Mouse (Mus musculus) hindbrain, embryonic 11.5 days (tissue): ENCODE results near the gene Dnah7b. TPM values are rescaled to one million over a fixed set of nuclear protein-coding genes. Genes with fewer than 3 reads are reported as not detected.
A peak's percentile ranks its signal among the peaks of the same experiment; 100 is the strongest.
"Not testable (repeated sequence)": the region's sequence is repeated elsewhere in the genome, so short reads cannot be mapped to it uniquely, and the experiment has no call there.

Experiments used
- ATAC-seq: fragments of 200-750 bp; cut with Nextera tagmentation; 2 replicates; pipeline ENCODE4 v1.8.0; 2017; ENCODE audit warnings: mild to moderate bottlenecking, moderate TSS enrichment, moderate library complexity; ENCODE audit not compliant: low FRiP score
- DNase-seq: peaks from one replicate; pipeline ENCODE4 v3.0.0-alpha.2; 2015; ENCODE audit warnings: low spot score
- H3K27ac ChIP-seq: fragments of 300-500 bp; sonication (generic); 2 replicates; pipeline ENCODE4 v1.5.1; 2014; ENCODE audit warnings: mild to moderate bottlenecking, low read depth, low read length
- H3K27me3 ChIP-seq: fragments of 300-500 bp; sonication (generic); 2 replicates; pipeline ENCODE4 v1.6.1; 2014; ENCODE audit warnings: mild to moderate bottlenecking, low read length, moderate library complexity, mixed read lengths; ENCODE audit not compliant: control insufficient read depth, insufficient read depth
- H3K36me3 ChIP-seq: fragments of 300-500 bp; sonication (generic); 2 replicates; pipeline ENCODE4 v1.6.1; 2014; ENCODE audit warnings: mild to moderate bottlenecking, low read length, moderate library complexity, mixed read lengths; ENCODE audit not compliant: control insufficient read depth, insufficient read depth
- H3K4me1 ChIP-seq: fragments of 300-500 bp; sonication (generic); replicated peaks from 2 replicates; pipeline ENCODE4 v1.6.1; 2014; ENCODE audit warnings: low read length, mixed read lengths; ENCODE audit not compliant: control insufficient read depth, insufficient read depth
- H3K4me2 ChIP-seq: fragments of 300-500 bp; sonication (generic); replicated peaks from 2 replicates; pipeline ENCODE4 v1.6.1; 2014; ENCODE audit warnings: mild to moderate bottlenecking, low read depth, low read length
- H3K4me3 ChIP-seq: fragments of 300-500 bp; sonication (generic); 2 replicates; pipeline ENCODE4 v1.5.1; 2014; ENCODE audit warnings: low read depth, low read length
- H3K9ac ChIP-seq: fragments of 300-500 bp; sonication (generic); 2 replicates; pipeline ENCODE4 v1.6.1; 2014; ENCODE audit warnings: low read depth, low read length
- H3K9me3 ChIP-seq: fragments of 300-500 bp; sonication (generic); 2 replicates; pipeline ENCODE4 v1.6.1; 2016; ENCODE audit warnings: low read length; ENCODE audit not compliant: control insufficient read depth
- WGBS: fragments of 180-500 bp; shearing (Covaris S2); extraction: QIAGEN DNeasy Blood & Tissue Kit; methylation state at CpG from one replicate; pipeline ENCODE4 v1.1.7; 2014; 5-methylcytosine and 5-hydroxymethylcytosine counted together
- polyA plus RNA-seq: library from polyadenylated mRNA; unstranded; fragments of >200 nt; fragmentation: Nextera tagmentation; extraction: Ambion mirVana; gene quantifications from 2 replicates; pipeline ENCODE4 v1.2.1, GENCODE M21; 2014

The Dnah7b gene
- polyA plus RNA-seq, result 1.7 and 2.8 TPM in 2 replicates

- Histone ChIP-seq H3K4me2 (peak within 1 kb of the TSS; percentile 64), H3K9ac (peak within 1 kb of the TSS; percentile 80), H3K36me3 (no peaks in the 10 kb centered on the region), H3K27ac (peak within 1 kb of the TSS; percentile 78), H3K9me3 (no peaks in the 10 kb centered on the region), H3K4me1 (no peaks in the 10 kb centered on the region), H3K4me3 (peak within 1 kb of the TSS; percentile 61), H3K27me3 (no peaks in the 10 kb centered on the region)
- DNase-seq (peak; percentile 5), ATAC-seq (peak; percentile 26; the same call in 1 of the 2 replicates)
- 15% methylated on average over 1 of the region's 1 CpGs for WGBS
Observed at GRCm38 (mm10) chr1:46066015-46066414, at the start of gene Dnah7b. Gene Dnah7b (plus strand): TSS chr1:46066315.

GRCm38 (mm10) chr1:46018382-46018977 is 47.6 kb upstream of the Dnah7b start:
- Histone ChIP-seq H3K4me1 (no peaks in the 10 kb centered on the region), H3K27me3 (no peaks in the 10 kb centered on the region), H3K4me3 (no peak overlapping the region), H3K36me3 (no peaks in the 10 kb centered on the region), H3K27ac (no peak overlapping the region), H3K4me2 (no peak overlapping the region), H3K9ac (no peak overlapping the region), H3K9me3 (no peaks in the 10 kb centered on the region)
- WGBS, result 62% methylated on average over 2 of the region's 2 CpGs
- ATAC-seq (no peak), DNase-seq (peak; percentile 22)

- Histone ChIP-seq H3K4me2 (no peak overlapping the region), H3K36me3 (no peaks in the 10 kb centered on the region), H3K4me3 (no peak overlapping the region), H3K27ac (no peak overlapping the region), H3K9me3 (no peaks in the 10 kb centered on the region), H3K4me1 (no peaks in the 10 kb centered on the region), H3K27me3 (no peaks in the 10 kb centered on the region), H3K9ac (no peak overlapping the region)
- peak; percentile 46; the same call in 1 of the 2 replicates for ATAC-seq
- WGBS, result 41% methylated on average over 2 of the region's 2 CpGs
- peak; percentile 38 for DNase-seq
Observed at GRCm38 (mm10) chr1:46022262-46022661, 43.9 kb upstream of the Dnah7b start.

GRCm38 (mm10) chr1:46031993-46032555 is 34.0 kb upstream of the Dnah7b start:
- 84% methylated on average over 1 of the region's 1 CpGs for WGBS
- Histone ChIP-seq H3K4me1 (no peaks in the 10 kb centered on the region), H3K36me3 (no peaks in the 10 kb centered on the region), H3K27me3 (no peaks in the 10 kb centered on the region), H3K4me3 (no peak overlapping the region), H3K9ac (no peak overlapping the region), H3K9me3 (no peaks in the 10 kb centered on the region), H3K4me2 (no peak overlapping the region), H3K27ac (no peak overlapping the region)
- DNase-seq, result no peak
- no peak for ATAC-seq

- H3K9me3 ChIP-seq, result no peaks in the 10 kb centered on the region
- ATAC-seq (no peak), DNase-seq (no peak)
- H3K9ac ChIP-seq, result no peak overlapping the region
- no peak overlapping the region for H3K4me2 ChIP-seq
- H3K27me3 ChIP-seq, result no peaks in the 10 kb centered on the region
- H3K4me1 ChIP-seq, result no peaks in the 10 kb centered on the region
- H3K36me3 ChIP-seq, result no peaks in the 10 kb centered on the region
- H3K4me3 ChIP-seq, result no peak overlapping the region
- H3K27ac ChIP-seq, result no peak overlapping the region
Observed at GRCm38 (mm10) chr1:46048188-46048587, 17.9 kb upstream of the Dnah7b start.

GRCm38 (mm10) chr1:46066484-46067251 is 553 bp downstream of the Dnah7b start:
- no peaks in the 10 kb centered on the region for H3K27me3 ChIP-seq
- H3K36me3 ChIP-seq, result no peaks in the 10 kb centered on the region
- no peaks in the 10 kb centered on the region for H3K4me1 ChIP-seq
- WGBS, result under 1% methylated on average over 28 of the region's 28 CpGs
- DNase-seq, result peak; percentile 83
- peak overlapping the region; percentile 61 for H3K4me3 ChIP-seq
- H3K27ac ChIP-seq, result peak overlapping the region; percentile 78
- peak overlapping the region; percentile 64 for H3K4me2 ChIP-seq
- peak; percentile 95 for ATAC-seq
- H3K9me3 ChIP-seq, result no peaks in the 10 kb centered on the region
- peak overlapping the region; percentile 80 for H3K9ac ChIP-seq

GRCm38 (mm10) chr1:46068787-46069186 is 2.7 kb downstream of the Dnah7b start:
- 85% methylated on average over 3 of the region's 3 CpGs for WGBS
- not testable (repeated sequence) for H3K4me2 ChIP-seq, H3K9me3 ChIP-seq, H3K9ac ChIP-seq, H3K27me3 ChIP-seq, H3K27ac ChIP-seq, H3K36me3 ChIP-seq, ATAC-seq, H3K4me1 ChIP-seq, DNase-seq, H3K4me3 ChIP-seq

- WGBS, result 86% methylated on average over 2 of the region's 2 CpGs
- no peak for ATAC-seq
- no peak for DNase-seq
Observed at GRCm38 (mm10) chr1:46077891-46078290, 11.8 kb downstream of the Dnah7b start.

More at GRCm38 (mm10) chr1:46077891-46078290, 11.8 kb downstream of the Dnah7b start:
- Histone ChIP-seq H3K27ac (no peak overlapping the region), H3K4me3 (no peak overlapping the region), H3K36me3 (no peaks in the 10 kb centered on the region), H3K27me3 (no peaks in the 10 kb centered on the region), H3K4me2 (no peak overlapping the region), H3K4me1 (no peaks in the 10 kb centered on the region), H3K9ac (no peak overlapping the region), H3K9me3 (no peaks in the 10 kb centered on the region)
